Mouse (Mus musculus) embryo, embryonic 9.5 days (tissue): ENCODE data around the gene Klf9.

Experiments used
- DNase-seq: peaks from one replicate; pipeline ENCODE4 v3.0.0-alpha.2; 2017; ENCODE audit errors: extremely low spot score

The Klf9 gene

GRCm38 (mm10) chr19:23140689-23141317 is at the start of gene Klf9:
Gene Klf9 (plus strand): TSS chr19:23141226.
- peak; percentile 89 for DNase-seq

GRCm38 (mm10) chr19:23091586-23091985 is 49.4 kb upstream of the Klf9 start:
- DNase-seq = no peak

DNA sequence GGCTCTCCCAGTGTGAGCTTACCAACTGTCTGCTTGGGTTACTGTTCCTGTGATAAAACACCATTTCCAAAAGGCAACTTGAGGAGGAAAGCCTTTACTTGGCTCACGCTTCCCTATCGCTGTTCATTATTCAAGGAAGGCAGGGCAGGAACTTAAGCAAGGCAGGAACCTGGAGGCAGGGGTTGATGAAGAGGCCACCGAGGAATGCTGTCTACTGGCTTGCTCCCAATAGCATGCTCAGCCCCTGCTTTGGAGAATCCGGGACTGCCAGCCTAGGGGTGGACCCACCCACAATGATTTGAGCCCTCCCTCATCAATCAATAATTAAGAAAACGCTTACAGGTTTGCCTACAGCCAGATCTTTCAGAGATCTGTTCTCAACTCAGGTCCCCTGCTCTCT is 47.5 kb upstream of the Klf9 start:
- DNase-seq = no peak

- no peak for DNase-seq
These were observed 46.1 kb upstream of the Klf9 start for GRCm38 (mm10) chr19:23094906-23095305.

DNA sequence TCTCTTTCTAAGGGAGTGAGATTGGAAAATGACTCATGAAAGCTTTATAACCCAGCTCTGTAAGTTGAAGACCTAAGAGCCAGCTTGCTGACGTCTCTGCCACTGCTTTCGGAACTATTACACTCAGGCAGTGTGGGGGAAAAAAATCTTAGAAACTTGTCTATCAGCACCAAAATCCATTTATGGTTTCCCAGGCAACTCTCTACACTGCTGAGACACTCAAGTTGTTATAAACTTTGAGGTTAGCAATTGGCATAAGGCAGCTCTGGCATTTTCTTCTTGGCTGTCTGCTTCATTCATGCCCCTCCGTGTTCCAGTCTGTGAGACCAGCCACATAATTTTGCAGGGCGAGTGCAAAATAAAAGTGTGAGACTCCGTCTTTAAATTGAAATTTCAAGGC is 34.2 kb upstream of the Klf9 start:
- DNase-seq = no peak

DNA sequence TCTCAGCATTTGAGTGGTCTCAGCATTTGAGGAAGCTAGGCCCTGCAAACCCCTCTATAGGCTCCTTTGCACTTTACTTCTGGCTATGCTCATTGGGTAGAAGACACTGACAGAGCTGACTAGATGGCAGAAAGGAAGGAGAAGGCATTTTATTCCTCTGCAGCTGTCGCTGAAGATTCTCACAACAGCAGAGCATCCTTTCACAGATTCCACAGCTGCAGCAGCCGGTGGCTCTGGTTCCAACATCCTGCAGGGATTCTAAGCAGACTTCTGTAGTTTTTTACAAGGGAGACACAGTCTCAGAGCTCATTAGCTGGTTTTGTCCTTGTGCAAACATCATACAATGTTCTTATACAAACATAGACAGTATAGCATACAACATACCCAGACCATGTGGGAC is 33.7 kb upstream of the Klf9 start:
- no peak for DNase-seq

DNA sequence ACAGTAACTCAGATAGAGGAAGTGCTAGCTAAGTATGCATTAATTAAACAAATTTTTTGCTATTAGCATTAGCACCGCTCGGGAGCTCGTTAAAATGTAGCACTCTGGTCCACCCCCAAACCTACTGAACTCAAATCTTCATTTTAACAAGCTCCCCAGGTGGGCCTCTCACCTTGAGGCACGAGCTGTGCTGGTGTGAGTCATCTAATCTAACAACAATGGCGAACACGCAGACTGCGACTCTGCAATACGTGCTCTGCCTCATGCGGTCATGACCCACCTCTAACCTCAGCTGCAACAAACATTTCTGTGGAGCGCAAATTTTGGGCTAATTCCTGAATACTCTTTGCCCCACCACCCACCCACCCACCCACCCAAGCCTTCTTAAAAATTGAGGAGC is 19.2 kb upstream of the Klf9 start:
- DNase-seq = no peak

GRCm38 (mm10) chr19:23124023-23124550 is 16.9 kb upstream of the Klf9 start:
- no peak for DNase-seq

DNA sequence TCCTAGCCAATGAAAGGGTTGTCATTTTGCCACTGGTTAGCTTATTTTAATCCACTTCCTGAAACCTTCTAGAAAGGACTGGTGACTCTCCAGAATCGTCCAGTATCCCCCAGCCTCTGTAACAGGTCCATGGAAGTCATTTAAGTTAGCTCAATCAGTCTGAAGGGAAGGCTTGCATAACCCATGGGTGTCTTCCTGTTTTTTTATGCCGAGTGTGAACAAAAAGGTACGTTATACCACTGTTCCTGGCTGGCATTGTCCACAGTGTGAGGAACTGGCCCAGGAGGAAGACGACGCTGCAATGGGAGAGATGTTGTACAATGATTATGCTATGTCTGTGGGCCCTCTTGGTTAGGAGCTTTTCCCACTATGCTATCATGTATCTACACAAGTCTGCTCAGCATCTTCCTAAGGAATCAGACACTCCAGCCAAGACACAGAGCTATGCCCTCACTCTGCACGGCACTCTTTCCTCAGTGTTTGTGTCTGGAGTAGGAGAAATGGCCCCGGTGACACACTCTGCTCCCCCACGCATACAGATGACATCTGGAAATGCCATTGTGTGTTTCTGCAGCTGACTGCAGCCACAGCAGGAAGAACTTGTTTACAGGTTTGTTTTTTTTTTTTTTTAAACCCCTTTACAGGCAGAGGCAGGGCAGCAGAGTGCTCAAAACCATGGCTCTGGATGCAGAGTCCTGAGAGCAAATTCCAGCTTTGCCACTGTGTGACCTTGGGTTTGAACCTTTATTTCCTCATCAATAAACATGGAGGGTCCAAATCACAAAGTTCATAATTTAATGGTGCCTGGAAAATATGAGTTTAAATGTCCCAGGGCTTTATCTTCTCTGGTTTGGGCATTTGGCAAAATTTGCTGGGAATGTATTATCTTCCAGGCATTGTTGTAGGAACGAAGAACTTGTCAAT is 15.5 kb upstream of the Klf9 start:
- DNase-seq = no peak

DNA sequence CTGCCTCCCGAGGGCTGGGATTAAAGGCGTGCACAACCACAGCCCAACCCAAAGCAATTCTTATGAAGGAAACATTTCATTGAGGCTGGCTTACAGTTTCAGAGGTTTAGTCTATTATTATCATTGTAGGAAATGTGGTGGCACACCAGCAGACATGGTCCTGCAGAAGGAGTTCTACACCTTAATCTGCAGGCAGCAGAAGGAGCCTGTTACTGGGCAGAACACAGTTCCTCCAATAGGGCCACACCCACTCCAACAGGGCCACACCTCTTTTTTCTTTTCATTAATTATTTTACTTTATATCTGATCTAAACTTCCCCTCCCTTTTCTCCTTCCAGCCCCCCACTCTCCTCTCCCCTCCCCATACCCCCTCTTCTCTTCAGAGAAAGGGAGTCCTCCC is 11.1 kb upstream of the Klf9 start:
- DNase-seq = no peak

- DNase-seq = no peak
These were observed 8.9 kb upstream of the Klf9 start for GRCm38 (mm10) chr19:23132106-23132635.

DNA sequence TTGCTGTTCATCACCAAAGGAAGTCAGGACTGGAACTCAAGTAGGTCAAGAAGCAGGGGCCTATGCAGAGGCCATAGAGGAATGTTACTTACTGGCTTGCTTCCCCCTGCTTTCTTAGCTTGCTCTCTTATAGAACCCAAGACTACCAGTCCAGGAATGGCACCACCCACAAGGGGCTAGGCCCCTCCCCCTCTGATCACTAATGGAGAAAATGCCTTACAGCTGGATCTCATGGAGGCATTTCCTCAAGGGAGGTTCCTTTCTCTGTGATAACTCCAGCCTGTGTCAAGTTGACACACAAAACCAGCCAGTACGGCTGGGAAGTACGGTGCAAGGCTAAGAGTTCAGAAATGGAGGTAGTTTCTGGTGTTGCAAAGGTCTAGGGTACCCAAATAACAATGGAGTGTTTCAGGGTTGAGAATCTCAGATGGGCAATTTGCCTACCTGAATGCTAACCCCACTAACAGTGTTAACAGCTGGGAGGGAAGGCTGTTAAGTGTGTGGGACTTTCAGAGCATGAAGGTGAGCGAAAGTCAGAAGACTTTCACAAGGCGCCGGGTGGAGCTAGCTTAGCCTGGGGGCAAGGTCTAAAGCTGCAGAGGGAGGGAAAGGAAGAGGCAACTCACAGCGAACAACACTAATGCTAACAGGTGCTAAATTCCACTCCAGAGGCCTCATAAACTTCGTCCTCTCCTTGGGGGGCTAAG is 8.2 kb upstream of the Klf9 start:
- no peak for DNase-seq

DNA sequence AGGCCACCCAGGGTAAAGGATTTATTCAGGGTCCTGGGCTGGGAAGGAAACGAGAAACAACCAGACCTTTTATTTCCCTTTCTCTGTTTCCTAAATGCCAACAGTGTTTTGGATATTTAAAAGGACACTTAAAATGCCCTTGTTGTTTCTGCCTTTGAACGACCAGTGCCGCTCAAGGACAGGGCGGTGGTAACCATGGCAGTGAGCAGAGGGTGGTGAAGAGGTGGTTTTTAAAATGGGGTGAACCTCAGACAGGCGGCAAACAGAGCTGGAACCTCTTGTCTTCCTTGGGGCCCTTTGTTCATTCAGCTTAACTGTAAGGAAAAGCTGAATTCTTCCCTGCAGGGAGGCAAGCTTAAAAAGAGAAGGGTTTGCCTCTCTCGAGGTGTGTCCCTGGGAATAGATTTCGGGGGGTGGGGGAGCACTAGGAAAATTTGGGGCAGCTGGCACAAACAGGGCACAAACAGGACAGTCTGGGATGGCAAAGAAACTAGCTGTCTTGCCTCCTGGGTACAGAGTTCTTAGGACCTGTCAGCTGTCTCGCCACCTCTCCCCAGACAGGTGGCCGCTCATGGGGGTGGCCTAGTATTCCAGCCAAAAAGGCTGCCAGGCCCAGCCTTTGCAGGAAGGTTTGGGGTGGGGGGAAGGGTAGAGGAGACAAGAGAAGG is 7.5 kb upstream of the Klf9 start:
- no peak for DNase-seq

GRCm38 (mm10) chr19:23134095-23134440 is 7.0 kb upstream of the Klf9 start:
- peak; percentile 53 for DNase-seq

DNA sequence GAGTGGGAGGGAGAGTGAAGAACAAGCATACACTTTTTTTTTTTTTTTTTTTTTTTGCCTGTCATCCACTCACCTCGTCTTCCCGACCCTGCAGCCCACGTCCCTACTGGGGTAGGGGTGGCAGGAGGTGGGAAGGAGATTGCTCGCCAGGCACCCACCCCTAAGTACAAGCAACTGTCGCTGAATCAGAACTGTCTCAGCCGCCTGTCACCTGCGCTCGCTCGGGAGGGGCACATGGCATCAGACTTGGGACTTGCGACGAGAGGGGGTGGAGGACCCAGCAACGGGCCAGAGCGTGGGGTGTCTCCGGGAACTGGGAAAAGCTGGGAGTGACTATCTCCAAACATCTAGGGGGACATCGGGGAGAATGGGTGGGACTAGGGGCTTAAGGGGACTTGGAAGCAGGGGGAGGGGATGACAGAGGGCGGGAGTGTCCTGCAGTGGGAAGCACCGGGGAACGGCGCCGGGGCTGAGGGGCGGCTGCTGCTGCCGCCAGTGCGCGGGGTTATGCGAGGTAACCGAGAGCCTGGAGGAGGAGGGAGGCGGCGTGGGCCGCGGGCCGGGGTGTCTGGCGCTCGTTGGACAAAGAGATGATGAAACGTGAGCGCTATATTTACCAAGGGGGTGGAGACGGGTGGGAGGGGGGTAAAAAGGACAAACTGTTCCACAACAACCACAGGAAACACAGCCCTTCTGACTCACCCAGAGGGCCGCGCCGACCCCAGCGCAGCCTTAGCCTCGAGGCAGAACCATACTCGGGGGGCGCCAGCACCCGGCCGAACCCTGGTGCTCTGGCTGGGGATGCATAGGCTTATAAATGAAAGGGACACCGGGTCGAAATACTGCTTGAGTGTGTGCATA is 6.4 kb upstream of the Klf9 start:
- peak; percentile 63 for DNase-seq

DNA sequence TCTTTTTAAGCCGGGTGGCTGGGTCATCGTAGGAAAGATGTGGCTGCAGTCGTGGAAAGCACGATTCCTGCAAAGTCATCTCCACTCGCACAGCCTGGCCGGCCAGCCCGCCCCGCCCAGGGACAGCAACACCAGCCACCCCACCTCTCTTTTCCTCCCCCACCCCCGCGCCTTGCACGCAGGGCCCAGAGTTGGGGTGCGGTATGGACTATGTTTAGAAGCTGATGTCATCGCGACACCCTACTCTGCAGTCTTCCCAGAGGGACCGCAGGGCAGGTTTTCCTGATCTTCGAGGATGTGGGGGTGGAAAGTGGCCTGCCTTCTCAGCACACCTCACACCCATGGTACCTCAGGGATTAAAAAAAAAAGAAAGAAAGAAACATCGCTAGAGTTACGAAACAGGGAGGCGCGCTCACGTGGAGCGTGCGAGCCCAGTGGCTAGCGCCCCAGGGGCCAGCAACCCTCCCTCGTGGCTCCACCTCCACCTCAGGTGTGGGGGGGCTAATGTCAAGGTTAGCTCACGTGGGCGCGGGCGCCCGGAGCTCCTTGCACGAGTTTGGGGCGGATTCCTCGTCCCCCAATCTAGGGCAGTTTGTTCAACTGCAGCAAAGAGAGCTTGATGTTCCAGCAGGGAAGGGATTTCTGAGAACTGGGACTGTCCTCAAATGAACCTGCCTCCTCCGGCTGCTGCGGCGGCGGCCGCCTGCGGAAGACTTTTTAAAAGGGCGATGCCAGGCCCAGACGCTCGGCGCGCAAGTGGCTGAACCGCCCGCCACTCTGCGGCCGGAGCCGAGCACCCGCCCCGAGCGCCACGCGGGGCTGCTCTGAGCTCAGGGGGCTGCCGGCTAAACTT is 5.5 kb upstream of the Klf9 start:
- DNase-seq = peak; percentile 75

GRCm38 (mm10) chr19:23136202-23136850 is 4.7 kb upstream of the Klf9 start:
- DNase-seq = peak; percentile 59

GRCm38 (mm10) chr19:23137295-23137694 is 3.7 kb upstream of the Klf9 start:
- DNase-seq = no peak
